ENCODE assay signal across 8 mouse cellular contexts in the genomic region with DNA sequence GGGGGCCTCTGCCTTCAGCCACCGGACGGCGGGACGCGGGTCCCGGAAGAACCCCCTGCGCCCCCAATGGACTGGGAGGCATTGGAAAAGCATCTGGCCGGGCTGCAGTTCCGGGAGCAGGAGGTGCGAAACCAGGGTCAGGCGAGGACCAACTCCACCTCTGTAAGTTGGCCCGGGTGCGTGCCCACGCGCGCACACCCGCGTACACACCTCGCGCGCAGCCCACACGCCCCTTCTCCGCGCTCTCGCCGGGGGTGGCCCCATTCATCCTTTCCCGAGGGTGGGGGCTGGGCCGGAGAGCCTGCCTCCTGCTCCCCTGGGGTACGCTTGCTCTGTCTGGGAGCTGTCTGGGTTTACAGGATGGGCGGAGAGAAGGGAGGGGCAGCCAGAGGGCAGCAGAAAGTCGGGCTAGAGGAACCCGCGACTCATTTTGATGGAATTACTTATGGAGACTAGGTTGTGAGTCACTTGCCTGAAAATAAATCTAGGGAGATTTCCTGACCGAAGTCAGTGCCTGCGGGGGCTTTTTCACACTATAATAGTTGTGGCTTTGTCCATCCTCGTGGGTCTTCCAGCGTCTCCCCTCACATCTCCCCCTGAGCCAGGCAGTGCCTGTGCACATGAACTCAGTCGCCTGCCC.
DNase-seq lines count a peak whose midpoint lies in the region; ATAC-seq and TF ChIP-seq lines count a peak whose summit lies in the region.

No protein-coding gene starts in this region.

- WGBS in kidney, embryonic 14.5 days: under 1% methylated on average over 38 of the region's 38 CpGs
- WGBS in liver, adult 2 months: 2% methylated on average over 38 of the region's 38 CpGs

- peak; percentile 58 for DNase-seq in adrenal gland, postnatal 25 days
- peak; percentile 59 to 61 for DNase-seq in heart, adult 9 months (ENCODE audit: low spot score in 2 of 2)
- DNase-seq in liver, adult 2 months (ENCODE audit: extremely low read depth, low read depth, low spot score): no peak
- DNase-seq in urinary bladder, postnatal 36 days (ENCODE audit: low spot score in 2 of 2): peak; percentile 19 to 20

- H3K4me2 ChIP-seq in kidney, embryonic 14.5 days (replicated peaks; ENCODE audit: low read depth, low read length): peak overlapping the region; percentile 92
- H3K4me2 ChIP-seq in myocyte (ENCODE audit: low read depth): peak overlapping the region; percentile 98

- peak overlapping the region; percentile 96 for H3K4me3 ChIP-seq in E14TG2a.4 (replicated peaks; ENCODE audit: low read length)
- peak overlapping the region; percentile 62 for H3K4me3 ChIP-seq in erythroblast, embryonic 14.5 days (replicated peaks)
- H3K4me3 ChIP-seq in kidney, embryonic 14.5 days (ENCODE audit: low read length): peak overlapping the region; percentile 77
- H3K4me3 ChIP-seq in liver, adult 2 months (ENCODE audit: insufficient read depth, low read depth, low read length): peak overlapping the region; percentile 100
- H3K4me3 ChIP-seq in myocyte: peak overlapping the region; percentile 91

- H3K27ac ChIP-seq in kidney, embryonic 14.5 days (ENCODE audit: low read depth, low read length): peak overlapping the region; percentile 96; the same call in 1 of the 2 replicates
- peak overlapping the region; percentile 21 for H3K27ac ChIP-seq in liver, adult 2 months (replicated peaks; ENCODE audit: insufficient read depth, low read depth, low read length)

- peaks cover 46% of the 10 kb centered on the region for H3K36me3 ChIP-seq in E14TG2a.4 (ENCODE audit: insufficient read depth, low read length)
- H3K36me3 ChIP-seq in erythroblast, embryonic 14.5 days (ENCODE audit: control insufficient read depth): no peaks in the 10 kb centered on the region
- no peaks in the 10 kb centered on the region for H3K36me3 ChIP-seq in kidney, embryonic 14.5 days (ENCODE audit: control insufficient read depth, insufficient read depth, low read length)
- H3K36me3 ChIP-seq in liver, adult 2 months (ENCODE audit: control insufficient read depth, insufficient read depth, low read length): no peaks in the 10 kb centered on the region
- peaks cover 3% of the 10 kb centered on the region for H3K36me3 ChIP-seq in myocyte (ENCODE audit: control insufficient read depth, insufficient read depth)

- H3K4me1 ChIP-seq in E14TG2a.4 (replicated peaks; ENCODE audit: low read depth, low read length): peaks cover 61% of the 10 kb centered on the region
- peaks cover 47% of the 10 kb centered on the region for H3K4me1 ChIP-seq in erythroblast, embryonic 14.5 days (ENCODE audit: control insufficient read depth)
- H3K4me1 ChIP-seq in kidney, embryonic 14.5 days (ENCODE audit: control insufficient read depth, insufficient read depth, low read length): peaks cover 24% of the 10 kb centered on the region
- peaks cover 7% of the 10 kb centered on the region for H3K4me1 ChIP-seq in liver, adult 2 months (ENCODE audit: control insufficient read depth, insufficient read depth, low read length)

- peak overlapping the region; percentile 84 for H3K9ac ChIP-seq in kidney, embryonic 14.5 days (ENCODE audit: low read depth, low read length)
- H3K9ac ChIP-seq in liver, adult 2 months (ENCODE audit: low read depth, low read length): peak overlapping the region; percentile 60

- TF ChIP-seq CTCF in E14TG2a.4 (conservative IDR thresholded peaks at IDR 0.05; ENCODE audit: low read length): no peak
- TF ChIP-seq CTCF in liver, adult 2 months (IDR thresholded peaks at IDR 0.05; ENCODE audit: low read depth, low read length): 0 out of 2 replicates have a peak, but pooled peaks have one; percentile 12

- TF ChIP-seq POLR2A in liver, adult 2 months (IDR thresholded peaks at IDR 0.05; ENCODE audit: extremely low read depth, insufficient read depth, low read length): no peak
- peak; percentile 67 for TF ChIP-seq POLR2A in myocyte (IDR thresholded peaks at IDR 0.05; ENCODE audit: insufficient read length, low read depth)

- ATAC-seq in kidney, embryonic 14.5 days (ENCODE audit: low FRiP score, low TSS enrichment): peak; percentile 21

- H3K27me3 ChIP-seq in E14TG2a.4 (ENCODE audit: insufficient read depth, low read length) (no peaks in the 10 kb centered on the region), myocyte (ENCODE audit: control insufficient read depth, insufficient read depth, insufficient read length) (no peaks in the 10 kb centered on the region)
- H3K27me3 ChIP-seq in erythroblast, embryonic 14.5 days (ENCODE audit: control insufficient read depth): peaks cover 61% of the 10 kb centered on the region
- H3K27me3 ChIP-seq in kidney, embryonic 14.5 days (ENCODE audit: control insufficient read depth, insufficient read depth, low read length): no peaks in the 10 kb centered on the region
- peaks cover 16% of the 10 kb centered on the region for H3K27me3 ChIP-seq in liver, adult 2 months (ENCODE audit: control insufficient read depth, insufficient read depth, low read length)

- peak overlapping the region; percentile 89 for H3ac ChIP-seq in myocyte (ENCODE audit: control insufficient read depth, insufficient read length)

- H3K9me3 ChIP-seq in E14TG2a.4 (ENCODE audit: low read length): no peaks in the 10 kb centered on the region
- no peaks in the 10 kb centered on the region; the same call in 1 of the 2 replicates for H3K9me3 ChIP-seq in erythroblast, embryonic 14.5 days (ENCODE audit: control insufficient read depth, low read length)
- H3K9me3 ChIP-seq in kidney, embryonic 14.5 days (ENCODE audit: control insufficient read depth, low read length): no peaks in the 10 kb centered on the region

- no peaks in the 10 kb centered on the region for H3K79me2 ChIP-seq in liver, adult 2 months (ENCODE audit: control insufficient read depth, insufficient read depth, low read length)
- H3K79me2 ChIP-seq in myocyte (ENCODE audit: control insufficient read depth, insufficient read depth): peaks cover 47% of the 10 kb centered on the region

TF ChIP-seq in myocyte, 11 proteins besides CTCF, POLR2A, EP300 and RAD21:
- TF ChIP-seq REST (IDR thresholded peaks at IDR 0.05; ENCODE audit: insufficient read depth, insufficient read length): no peak
- no peak for TF ChIP-seq E2F4 (IDR thresholded peaks at IDR 0.05; ENCODE audit: insufficient read depth)
- no peak for TF ChIP-seq TCF3 (IDR thresholded peaks at IDR 0.05; ENCODE audit: insufficient read length, low read depth)
- peak in 1 of 3 experiments; percentile 6 for TF ChIP-seq MYOG (IDR thresholded peaks at IDR 0.05; ENCODE audit: control insufficient read depth in 1 of 3, insufficient read depth in 1 of 3, insufficient read length in 2 of 3, low read depth in 2 of 3)
- no peak for TF ChIP-seq SRF (IDR thresholded peaks at IDR 0.05; ENCODE audit: control insufficient read depth, insufficient read length, low read depth)
- no peak for TF ChIP-seq TCF12 (IDR thresholded peaks at IDR 0.05; ENCODE audit: insufficient read depth, poor library complexity, severe bottlenecking)
- TF ChIP-seq USF1 (IDR thresholded peaks at IDR 0.05; ENCODE audit: low read depth): no peak
- TF ChIP-seq POLR2AphosphoS2 (IDR thresholded peaks at IDR 0.05; ENCODE audit: insufficient read length, low read depth): peak; percentile 56
- TF ChIP-seq MAX (IDR thresholded peaks at IDR 0.05; ENCODE audit: low read depth): no peak
- peak in 1 of 3 experiments; percentile 50 for TF ChIP-seq MYOD1 (IDR thresholded peaks at IDR 0.05; ENCODE audit: control insufficient read depth in 1 of 3, insufficient read length in 2 of 3, low read depth in 2 of 3)
- TF ChIP-seq CEBPB (IDR thresholded peaks at IDR 0.05; ENCODE audit: insufficient read depth, poor library complexity, severe bottlenecking): no peak
